Mouse (Mus musculus): ENCODE results near the gene B3gnt3. TPM values are rescaled to one million over a fixed set of nuclear protein-coding genes. Genes with fewer than 3 reads are reported as not detected.

Gene B3gnt3
- total RNA-seq, 4 experiments from 2014 or later: 4.0 to 6.9 (median 5.3) TPM

- no peak for DNase-seq (ENCODE audit: low spot score)
Observed at GRCm38 (mm10) chr8:71678216-71678615, 23.4 kb downstream of the B3gnt3 start.

GRCm38 (mm10) chr8:71677555-71677954 is 24.0 kb downstream of the B3gnt3 start:
- peak; percentile 58 for DNase-seq (ENCODE audit: low spot score)

- DNase-seq (ENCODE audit: low spot score): no peak
Observed at GRCm38 (mm10) chr8:71676803-71677202, 24.8 kb downstream of the B3gnt3 start.

- DNase-seq (ENCODE audit: low spot score): peak; percentile 50
Observed at GRCm38 (mm10) chr8:71676020-71676741, 25.4 kb downstream of the B3gnt3 start, which contains the start of gene Jak3. TSS of gene Jak3 (plus strand) at chr8:71676296.

GRCm38 (mm10) chr8:71675456-71676019 is 26.1 kb downstream of the B3gnt3 start:
- no peak for DNase-seq (ENCODE audit: low spot score)

- DNase-seq (ENCODE audit: low spot score): no peak
Observed at GRCm38 (mm10) chr8:71674071-71674470, 27.5 kb downstream of the B3gnt3 start.

- DNase-seq (ENCODE audit: low spot score): no peak
Observed at GRCm38 (mm10) chr8:71672168-71672735, 29.3 kb downstream of the B3gnt3 start.

- peak; percentile 80 for DNase-seq (ENCODE audit: low spot score)
Observed at GRCm38 (mm10) chr8:71671549-71671965, 30.0 kb downstream of the B3gnt3 start, which contains the start of gene Unc13a. TSS of gene Unc13a (minus strand) at chr8:71671757.

- DNase-seq (ENCODE audit: low spot score): no peak
Observed at GRCm38 (mm10) chr8:71670621-71671548, 30.7 kb downstream of the B3gnt3 start.

- DNase-seq (ENCODE audit: low spot score): no peak
Observed at GRCm38 (mm10) chr8:71670198-71670597, 31.4 kb downstream of the B3gnt3 start.

GRCm38 (mm10) chr8:71668220-71668975 is 33.2 kb downstream of the B3gnt3 start:
- DNase-seq (ENCODE audit: low spot score): no peak

GRCm38 (mm10) chr8:71667256-71667655 is 34.3 kb downstream of the B3gnt3 start:
- DNase-seq (ENCODE audit: low spot score): no peak

- no peak for DNase-seq (ENCODE audit: low spot score)
Observed at GRCm38 (mm10) chr8:71666855-71667254, 34.7 kb downstream of the B3gnt3 start.

- no peak for DNase-seq (ENCODE audit: low spot score)
Observed at GRCm38 (mm10) chr8:71665331-71666130, 36.1 kb downstream of the B3gnt3 start.

- DNase-seq (ENCODE audit: low spot score): peak; percentile 81
Observed at GRCm38 (mm10) chr8:71660325-71661120, 41.1 kb downstream of the B3gnt3 start.

- no peak for DNase-seq (ENCODE audit: low spot score)
Observed at GRCm38 (mm10) chr8:71659751-71660150, 41.8 kb downstream of the B3gnt3 start.

GRCm38 (mm10) chr8:71658515-71659049 is 43.0 kb downstream of the B3gnt3 start:
- no peak for DNase-seq (ENCODE audit: low spot score)

GRCm38 (mm10) chr8:71657816-71658215 is 43.8 kb downstream of the B3gnt3 start:
- DNase-seq (ENCODE audit: low spot score): no peak

GRCm38 (mm10) chr8:71654600-71654999 is 47.0 kb downstream of the B3gnt3 start:
- no peak for DNase-seq (ENCODE audit: low spot score)

All from heart, adult 8-10 months (tissue).